Mouse (Mus musculus): Measurements from ENCODE around the gene Sco1. TPM values are rescaled to one million over a fixed set of nuclear protein-coding genes. Genes with fewer than 3 reads are reported as not detected.

The Sco1 gene
- total and polyA plus RNA-seq, 3 experiments = 14.1 to 32.9 TPM; not detected in 1

GRCm38 (mm10) chr11:67114261-67114660, 61.8 kb downstream of the Sco1 start:
- Histone ChIP-seq H3K79me2 (ENCODE audit: control insufficient read depth, insufficient read depth, low read length, poor library complexity) (no peaks in the 10 kb centered on the region), H3K27me3 (ENCODE audit: control insufficient read depth in 1 of 2, insufficient read depth in 2 of 2, low read length in 2 of 2) (no peaks in the 10 kb centered on the region), H3K36me3 (ENCODE audit: control insufficient read depth in 1 of 2, insufficient read depth in 2 of 2, low read length in 2 of 2) (no peaks in the 10 kb centered on the region), H3K27ac (ENCODE audit: control insufficient read depth, low read depth, low read length) (no peak overlapping the region), H3K4me3 (ENCODE audit: control insufficient read depth in 1 of 2, insufficient read depth in 1 of 2, low read depth in 2 of 2, low read length in 2 of 2) (no peak overlapping the region), H3K9me3 (replicated peaks; ENCODE audit: insufficient read depth, low read length) (no peaks in the 10 kb centered on the region), H3K4me1 (ENCODE audit: control insufficient read depth in 1 of 2, insufficient read depth in 2 of 2, low read length in 2 of 2) (no peaks in the 10 kb centered on the region), H3K9ac (ENCODE audit: control insufficient read depth, low read depth, low read length, poor library complexity, severe bottlenecking) (no peak overlapping the region)
- no peak for TF ChIP-seq POLR2A (IDR thresholded peaks at IDR 0.05; ENCODE audit: control insufficient read depth in 1 of 2, insufficient read depth in 1 of 2, low read depth in 1 of 2, low read length in 2 of 2, poor library complexity in 1 of 2)
- TF ChIP-seq TAL1 (IDR thresholded peaks at IDR 0.05; ENCODE audit: low read length) = no peak
- TF ChIP-seq HCFC1 (IDR thresholded peaks at IDR 0.05; ENCODE audit: low read depth, low read length) = no peak
- TF ChIP-seq MAZ (IDR thresholded peaks at IDR 0.05; ENCODE audit: low read depth, low read length) = no peak
- no peak for TF ChIP-seq EP300 (IDR thresholded peaks at IDR 0.05; ENCODE audit: low read depth in 1 of 2, low read length in 2 of 2)
- no peak for TF ChIP-seq TBP (IDR thresholded peaks at IDR 0.05; ENCODE audit: low read depth, low read length)
- no peak for TF ChIP-seq MXI1 (IDR thresholded peaks at IDR 0.05; ENCODE audit: low read depth, low read length)
- TF ChIP-seq NRF1 (IDR thresholded peaks at IDR 0.05; ENCODE audit: insufficient read depth, low read depth, low read length, poor library complexity, severe bottlenecking) = no peak
- DNase-seq (ENCODE audit: low read depth, low spot score) = no peak

GRCm38 (mm10) chr11:67114901-67115300, 62.4 kb downstream of the Sco1 start:
- H3K9me3 ChIP-seq (replicated peaks; ENCODE audit: insufficient read depth, low read length) = no peaks in the 10 kb centered on the region
- no peak for TF ChIP-seq CHD2 (IDR thresholded peaks at IDR 0.05; ENCODE audit: low read length)
- TF ChIP-seq MXI1 (IDR thresholded peaks at IDR 0.05; ENCODE audit: low read depth, low read length) = no peak
- TF ChIP-seq ZMIZ1 (IDR thresholded peaks at IDR 0.05; ENCODE audit: low read depth, low read length) = no peak
- TF ChIP-seq CHD1 (IDR thresholded peaks at IDR 0.05; ENCODE audit: low read depth, low read length) = no peak
- TF ChIP-seq NELFE (IDR thresholded peaks at IDR 0.05; ENCODE audit: low read depth, low read length) = no peak
- TF ChIP-seq POLR2AphosphoS5 (IDR thresholded peaks at IDR 0.05; ENCODE audit: borderline replicate concordance, low read depth, low read length) = no peak
- TF ChIP-seq JUND (IDR thresholded peaks at IDR 0.05; ENCODE audit: low read depth, low read length) = no peak
- no peak for TF ChIP-seq USF2 (IDR thresholded peaks at IDR 0.05; ENCODE audit: borderline replicate concordance in 1 of 2, insufficient read depth in 1 of 2, low read depth in 1 of 2, low read length in 2 of 2)
- TF ChIP-seq MAX (IDR thresholded peaks at IDR 0.05; ENCODE audit: low read length) = no peak
- TF ChIP-seq GABPA (IDR thresholded peaks at IDR 0.05; ENCODE audit: low read depth, low read length) = no peak
- no peak for TF ChIP-seq TCF12 (IDR thresholded peaks at IDR 0.05; ENCODE audit: low read depth, low read length)
- TF ChIP-seq MAZ (IDR thresholded peaks at IDR 0.05; ENCODE audit: low read depth, low read length) = no peak
- TF ChIP-seq ETS1 (IDR thresholded peaks at IDR 0.05; ENCODE audit: low read depth, low read length) = no peak
- TF ChIP-seq EP300 (IDR thresholded peaks at IDR 0.05; ENCODE audit: low read depth in 1 of 2, low read length in 2 of 2) = no peak
- no peak for TF ChIP-seq GATA1 (IDR thresholded peaks at IDR 0.05; ENCODE audit: low read depth, low read length)
- TF ChIP-seq ZKSCAN1 (IDR thresholded peaks at IDR 0.05; ENCODE audit: low read depth, low read length) = no peak
- TF ChIP-seq E2F4 (IDR thresholded peaks at IDR 0.05; ENCODE audit: borderline replicate concordance, low read depth, low read length) = no peak
- H3K36me3 ChIP-seq (ENCODE audit: control insufficient read depth in 1 of 2, insufficient read depth in 2 of 2, low read length in 2 of 2) = no peaks in the 10 kb centered on the region
- H3K27ac ChIP-seq (ENCODE audit: control insufficient read depth, low read depth, low read length) = no peak overlapping the region
- DNase-seq (ENCODE audit: low read depth, low spot score) = no peak
- no peak overlapping the region for H3K4me3 ChIP-seq (ENCODE audit: control insufficient read depth in 1 of 2, insufficient read depth in 1 of 2, low read depth in 2 of 2, low read length in 2 of 2)
- H3K79me2 ChIP-seq (ENCODE audit: control insufficient read depth, insufficient read depth, low read length, poor library complexity) = no peaks in the 10 kb centered on the region
- no peaks in the 10 kb centered on the region for H3K27me3 ChIP-seq (ENCODE audit: control insufficient read depth in 1 of 2, insufficient read depth in 2 of 2, low read length in 2 of 2)
- no peaks in the 10 kb centered on the region for H3K4me1 ChIP-seq (ENCODE audit: control insufficient read depth in 1 of 2, insufficient read depth in 2 of 2, low read length in 2 of 2)
- no peak overlapping the region for H3K9ac ChIP-seq (ENCODE audit: control insufficient read depth, low read depth, low read length, poor library complexity, severe bottlenecking)

Other genes starting within 250 kb of the Sco1 start
- gene Pirt, start 140.7 kb upstream of the Sco1 start, total RNA-seq (2012; rRNA removed) = not detected in 2 replicates
- not detected for gene Pirt, start 140.7 kb upstream of the Sco1 start, polyA plus RNA-seq (2012; ENCODE audit: insufficient read depth in 1 of 2, insufficient read length in 2 of 2, low read depth in 1 of 2, low replicate concordance in 2 of 2, missing spikeins in 1 of 2)
- not detected in 2 replicates for gene Tmem238l, start 96.0 kb upstream of the Sco1 start, total RNA-seq (2012; rRNA removed)
- gene Tmem238l, start 96.0 kb upstream of the Sco1 start, polyA plus RNA-seq (2012; ENCODE audit: insufficient read depth in 1 of 2, insufficient read length in 2 of 2, low read depth in 1 of 2, low replicate concordance in 2 of 2, missing spikeins in 1 of 2) = not detected
- 0.23 and 0.35 TPM in 2 replicates for gene Tmem220, start 27.5 kb upstream of the Sco1 start, total RNA-seq (2012; rRNA removed)
- under 1 TPM in 1 of 2 experiments, not detected in 1; 0.99 TPM for gene Tmem220, start 27.5 kb upstream of the Sco1 start, polyA plus RNA-seq (2012; ENCODE audit: insufficient read depth in 1 of 2, insufficient read length in 2 of 2, low read depth in 1 of 2, low replicate concordance in 2 of 2, missing spikeins in 1 of 2)
- gene Adprm, start 76 bp upstream of the Sco1 start, total RNA-seq (2012; rRNA removed) = 23.0 and 27.8 TPM in 2 replicates
- 100 to 1,000 TPM in 1 of 2 experiments, 10 to 100 TPM in 1; 19.7 to 531 TPM for gene Adprm, start 76 bp upstream of the Sco1 start, polyA plus RNA-seq (2012; ENCODE audit: insufficient read depth in 1 of 2, insufficient read length in 2 of 2, low read depth in 1 of 2, low replicate concordance in 2 of 2, missing spikeins in 1 of 2)
- gene Myh3, start 25.6 kb downstream of the Sco1 start, total RNA-seq (2012; rRNA removed) = 0.81 and 1.5 TPM in 2 replicates
- gene Myh3, start 25.6 kb downstream of the Sco1 start, polyA plus RNA-seq (2012; ENCODE audit: insufficient read depth in 1 of 2, insufficient read length in 2 of 2, low read depth in 1 of 2, low replicate concordance in 2 of 2, missing spikeins in 1 of 2) = 1 to 10 TPM in 1 of 2 experiments, not detected in 1; 1.7 TPM
- gene Myh2, start 118.4 kb downstream of the Sco1 start, total RNA-seq (2012; rRNA removed) = not detected in 2 replicates
- not detected for gene Myh2, start 118.4 kb downstream of the Sco1 start, polyA plus RNA-seq (2012; ENCODE audit: insufficient read depth in 1 of 2, insufficient read length in 2 of 2, low read depth in 1 of 2, low replicate concordance in 2 of 2, missing spikeins in 1 of 2)
- not detected in 2 replicates for gene Myh1, start 147.4 kb downstream of the Sco1 start, total RNA-seq (2012; rRNA removed)
- not detected for gene Myh1, start 147.4 kb downstream of the Sco1 start, polyA plus RNA-seq (2012; ENCODE audit: insufficient read depth in 1 of 2, insufficient read length in 2 of 2, low read depth in 1 of 2, low replicate concordance in 2 of 2, missing spikeins in 1 of 2)
- not detected in 2 replicates for gene Myh4, start 185.4 kb downstream of the Sco1 start, total RNA-seq (2012; rRNA removed)
- gene Myh4, start 185.4 kb downstream of the Sco1 start, polyA plus RNA-seq (2012; ENCODE audit: insufficient read depth in 1 of 2, insufficient read length in 2 of 2, low read depth in 1 of 2, low replicate concordance in 2 of 2, missing spikeins in 1 of 2) = not detected
- gene Myh8, start 224.5 kb downstream of the Sco1 start, total RNA-seq (2012; rRNA removed) = not detected in 2 replicates
- not detected for gene Myh8, start 224.5 kb downstream of the Sco1 start, polyA plus RNA-seq (2012; ENCODE audit: insufficient read depth in 1 of 2, insufficient read length in 2 of 2, low read depth in 1 of 2, low replicate concordance in 2 of 2, missing spikeins in 1 of 2)

Measured in MEL (cell line).